Mouse (Mus musculus) liver, adult 2 months (tissue): Measurements from ENCODE around the gene Smoc1.

Experiments
- CTCF ChIP-seq: fragments of 200-500 bp; IDR thresholded peaks from 2 replicates; pipeline ENCODE4 v1.5.1; 2011; ENCODE audit warnings: low read depth, low read length, control low read depth
- POLR2A ChIP-seq: fragments of 200-500 bp; IDR thresholded peaks from 2 replicates; pipeline ENCODE4 v1.6.1; 2011; ENCODE audit warnings: low read length, control low read depth; ENCODE audit not compliant: insufficient read depth; ENCODE audit errors: extremely low read depth

DNA sequence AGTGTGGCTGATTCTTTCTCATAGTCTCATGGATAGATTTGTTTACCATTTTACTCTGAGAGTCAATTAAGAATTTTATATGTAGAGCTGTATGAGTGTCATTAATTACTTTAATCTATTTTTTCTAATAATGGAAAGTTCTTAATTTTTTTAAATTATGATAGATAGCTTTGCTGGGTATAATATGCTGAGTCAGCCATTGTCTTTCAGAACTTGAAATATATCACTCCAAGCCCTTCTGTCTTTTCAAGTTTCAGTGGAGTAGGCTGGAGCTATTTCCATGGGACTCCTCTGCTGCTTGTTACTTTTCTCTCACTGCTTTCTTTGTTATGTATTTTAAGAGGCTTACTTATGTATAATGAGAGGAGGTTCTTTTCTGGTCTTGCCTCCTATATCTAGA is 93.7 kb downstream of the Smoc1 start:
- TF ChIP-seq CTCF (no peak), POLR2A (no peak)
